Mouse (Mus musculus) granulocyte monocyte progenitor cell, adult 5-6 weeks (primary cell): ENCODE results near the gene Slco3a1. TPM values are rescaled to one million over a fixed set of nuclear protein-coding genes. Genes with fewer than 3 reads are reported as not detected.

Experiments used
- ATAC-seq: replicated peaks from 2 replicates; pipeline ENCODE4 v1.8.0; 2016; ENCODE audit warnings: mild to moderate bottlenecking, moderate TSS enrichment, inconsistent platforms; ENCODE audit not compliant: poor library complexity, severe bottlenecking
- total RNA-seq, 2 experiments: library from RNA; stranded (forward) in 1 of 2; stranded (reverse) in 1 of 2; fragments of 200-712, 200-1000 nt in 1 of 2; fragments of >200 nt in 1 of 2; fragmentation: Nextera tagmentation in 1 of 2; gene quantifications; 2 replicates each; pipeline ENCODE4 v1.2.3; 2014 to 2017

The Slco3a1 gene
- total RNA-seq, 2 experiments from 2014 or later: 27.1 to 34.9 TPM

DNA sequence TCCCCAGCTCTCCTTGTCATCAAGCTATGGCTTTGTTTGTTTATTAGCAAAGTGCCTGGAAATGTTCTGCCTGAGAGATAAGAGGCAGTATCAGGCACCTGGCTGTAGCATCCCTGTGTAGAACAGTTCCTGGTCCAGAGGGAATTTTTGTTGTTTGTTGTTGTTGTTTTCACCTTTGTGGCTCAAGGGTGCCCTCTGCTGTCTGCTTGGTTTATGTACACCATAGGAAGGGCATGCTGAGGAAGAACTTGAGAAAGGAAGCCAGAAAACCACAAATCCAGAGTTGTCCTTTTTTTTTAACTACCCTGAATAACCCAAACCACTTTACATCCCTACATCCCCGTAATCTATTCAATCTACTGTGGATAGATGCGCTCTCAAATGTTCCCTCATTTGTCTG, 191.1 kb downstream of the Slco3a1 start:
- peak; percentile 40 for ATAC-seq

DNA sequence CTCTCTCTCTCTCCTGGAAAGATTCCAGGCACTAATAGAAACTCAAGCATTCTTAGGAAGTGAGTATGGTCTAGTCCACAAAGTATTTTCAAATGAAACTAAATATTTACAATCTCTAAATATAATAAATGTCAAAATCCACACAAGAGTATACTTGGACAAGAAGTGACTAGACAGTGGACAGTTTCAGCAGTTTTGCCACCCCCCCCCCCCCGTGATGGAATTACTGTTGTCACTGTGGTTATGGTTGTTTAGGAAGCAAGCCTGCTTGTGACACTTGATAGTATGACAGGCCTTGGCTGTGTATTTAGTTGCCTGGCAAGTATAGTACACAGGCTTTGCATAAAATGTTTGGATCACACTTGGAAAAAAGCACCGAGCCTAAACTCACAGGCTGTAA, 192.9 kb downstream of the Slco3a1 start:
- ATAC-seq: no peak

DNA sequence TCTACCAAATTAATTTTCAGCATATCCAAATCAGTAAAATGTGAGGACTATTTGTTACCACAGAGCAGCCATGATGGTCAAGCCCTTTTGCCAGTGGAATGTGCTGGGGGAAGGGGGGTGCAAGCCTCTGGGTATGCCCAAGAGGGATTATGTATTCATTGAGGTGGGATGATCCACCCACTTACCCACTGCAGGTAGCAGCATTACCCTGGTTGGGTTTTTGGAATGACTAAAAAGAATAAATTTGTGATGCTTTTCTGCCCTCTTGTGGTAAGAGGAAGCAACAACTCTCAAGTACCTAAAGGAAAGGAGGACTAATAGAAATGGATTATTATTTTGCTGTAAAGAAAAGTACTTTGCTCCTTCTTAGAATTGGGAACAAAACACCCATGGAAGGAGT, 197.6 kb downstream of the Slco3a1 start:
- peak; percentile 42; the same call in 1 of the 2 replicates for ATAC-seq

- ATAC-seq: peak; percentile 76
These were observed 199.9 kb downstream of the Slco3a1 start for GRCm38 (mm10) chr7:74354527-74355256.

DNA sequence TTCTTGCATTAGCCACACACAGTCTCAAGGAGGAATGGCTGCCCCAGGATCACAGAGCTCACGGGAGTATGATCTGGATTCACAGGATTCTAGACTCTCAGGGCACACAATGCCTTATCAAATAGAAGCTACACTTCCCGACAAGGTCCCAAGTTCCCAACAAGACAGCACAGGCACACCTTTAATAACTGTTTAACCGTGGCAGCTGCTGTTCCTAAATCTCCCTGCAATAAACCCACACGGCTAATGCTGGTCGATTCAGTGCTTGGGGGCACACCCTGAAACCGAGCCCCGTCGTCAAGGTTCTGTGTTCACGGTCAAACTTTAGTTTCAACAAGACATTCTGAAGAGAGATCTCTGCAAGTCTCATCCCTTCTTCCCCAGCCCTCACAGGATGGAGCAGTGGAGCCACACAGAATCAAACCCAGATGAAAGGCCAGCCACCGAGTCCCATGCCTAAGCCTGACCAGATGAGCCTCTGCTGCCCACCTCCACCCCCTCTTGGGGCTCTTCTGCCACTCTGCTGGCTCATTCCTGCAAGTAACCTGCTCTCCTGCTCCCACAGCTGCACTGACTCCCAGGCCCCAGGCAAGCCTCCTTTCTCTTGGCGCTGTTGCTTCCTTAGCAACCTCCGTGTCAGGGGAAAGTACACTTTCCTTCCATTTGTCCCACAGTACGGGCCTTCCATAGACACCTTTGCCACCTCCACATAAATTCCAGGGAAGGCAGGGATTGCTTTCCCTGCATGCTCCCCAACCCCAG, 200.7 kb downstream of the Slco3a1 start:
- ATAC-seq: no peak

GRCm38 (mm10) chr7:74353240-74353639, 201.3 kb downstream of the Slco3a1 start:
- no peak for ATAC-seq

- no peak for ATAC-seq
These were observed 206.2 kb downstream of the Slco3a1 start for GRCm38 (mm10) chr7:74348318-74348890.

GRCm38 (mm10) chr7:74347026-74347425, 207.6 kb downstream of the Slco3a1 start:
- no peak for ATAC-seq

DNA sequence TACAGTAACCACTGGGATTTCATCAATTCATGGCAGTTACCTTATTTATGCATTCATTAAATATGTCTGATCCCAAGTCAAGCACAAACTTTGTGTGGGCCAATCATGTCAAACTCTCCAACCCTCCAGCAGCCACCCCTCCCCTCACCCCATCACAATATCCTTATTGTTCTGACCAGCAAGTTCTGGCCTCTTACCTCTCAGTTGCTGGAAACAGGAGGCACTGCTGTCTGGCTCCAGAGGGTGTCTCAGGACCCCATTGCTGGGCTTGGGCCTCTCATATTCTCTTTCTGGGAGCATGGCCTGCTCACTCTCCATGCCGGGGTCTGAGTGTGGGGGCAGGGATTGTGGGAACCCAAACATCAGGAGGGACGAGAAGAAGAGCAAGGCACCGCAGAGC, 208.1 kb downstream of the Slco3a1 start:
- ATAC-seq: no peak

DNA sequence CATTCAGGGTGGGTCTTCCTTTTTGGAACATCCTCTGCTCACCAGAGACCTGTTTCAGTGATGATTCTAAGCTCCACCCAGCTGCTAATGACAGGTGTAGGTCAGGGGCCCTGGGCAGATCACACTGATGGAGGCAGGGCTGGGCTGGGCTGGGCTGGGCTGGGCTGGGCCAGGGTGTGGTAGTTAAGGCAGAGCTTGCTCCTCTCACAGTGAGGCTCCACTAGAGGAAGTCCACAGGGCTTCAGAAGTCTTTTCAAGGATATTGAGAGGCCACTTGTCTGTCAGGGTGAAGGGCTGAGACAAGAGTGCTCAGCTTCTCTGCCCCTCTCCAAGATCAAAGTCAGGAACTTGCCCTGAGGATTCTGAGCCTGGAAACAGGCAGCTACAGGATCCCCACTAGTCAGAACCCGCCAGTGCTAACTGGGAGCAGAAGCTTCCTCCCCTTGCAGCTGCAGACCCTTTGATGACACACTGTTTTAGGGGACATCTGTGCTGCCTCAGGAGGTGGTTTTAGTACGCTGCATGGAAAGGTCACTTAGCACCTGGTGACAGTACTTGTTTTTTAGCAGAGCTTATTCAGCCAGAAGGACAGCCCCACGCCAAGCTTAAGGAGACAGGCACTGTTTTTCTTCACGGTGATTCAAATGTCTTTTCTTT, 213.3 kb downstream of the Slco3a1 start:
- ATAC-seq: no peak

DNA sequence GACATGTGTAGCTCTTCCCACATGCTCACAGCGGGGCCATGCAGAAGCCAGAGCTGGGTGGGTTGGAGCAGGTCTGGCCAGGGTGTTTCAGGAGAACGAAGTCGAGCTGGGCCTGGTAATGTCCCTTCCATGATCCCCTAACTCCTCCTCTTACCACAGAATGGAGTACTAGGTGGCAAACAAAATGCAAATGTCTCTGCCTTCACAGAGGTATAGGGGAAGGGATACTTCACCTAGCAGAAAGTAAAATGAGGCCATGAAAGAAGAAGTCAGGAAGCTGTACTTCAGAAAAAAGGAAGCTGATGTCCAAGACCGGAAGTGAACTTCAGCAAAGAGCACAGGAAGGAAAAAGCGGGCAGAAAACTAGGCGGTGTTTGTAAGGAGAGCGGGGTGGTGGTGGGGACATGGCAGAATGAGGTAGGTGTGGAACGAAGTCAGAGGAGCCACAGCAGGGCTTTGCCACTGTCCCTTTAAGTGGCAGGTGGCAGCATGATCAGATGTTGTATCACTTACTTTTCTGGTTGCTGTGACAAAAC, 214.1 kb downstream of the Slco3a1 start:
- ATAC-seq: peak; percentile 74

- no peak for ATAC-seq
These were observed 216.7 kb downstream of the Slco3a1 start for GRCm38 (mm10) chr7:74337677-74338420.

- ATAC-seq: no peak
These were observed 222.3 kb downstream of the Slco3a1 start for GRCm38 (mm10) chr7:74332323-74332722.

DNA sequence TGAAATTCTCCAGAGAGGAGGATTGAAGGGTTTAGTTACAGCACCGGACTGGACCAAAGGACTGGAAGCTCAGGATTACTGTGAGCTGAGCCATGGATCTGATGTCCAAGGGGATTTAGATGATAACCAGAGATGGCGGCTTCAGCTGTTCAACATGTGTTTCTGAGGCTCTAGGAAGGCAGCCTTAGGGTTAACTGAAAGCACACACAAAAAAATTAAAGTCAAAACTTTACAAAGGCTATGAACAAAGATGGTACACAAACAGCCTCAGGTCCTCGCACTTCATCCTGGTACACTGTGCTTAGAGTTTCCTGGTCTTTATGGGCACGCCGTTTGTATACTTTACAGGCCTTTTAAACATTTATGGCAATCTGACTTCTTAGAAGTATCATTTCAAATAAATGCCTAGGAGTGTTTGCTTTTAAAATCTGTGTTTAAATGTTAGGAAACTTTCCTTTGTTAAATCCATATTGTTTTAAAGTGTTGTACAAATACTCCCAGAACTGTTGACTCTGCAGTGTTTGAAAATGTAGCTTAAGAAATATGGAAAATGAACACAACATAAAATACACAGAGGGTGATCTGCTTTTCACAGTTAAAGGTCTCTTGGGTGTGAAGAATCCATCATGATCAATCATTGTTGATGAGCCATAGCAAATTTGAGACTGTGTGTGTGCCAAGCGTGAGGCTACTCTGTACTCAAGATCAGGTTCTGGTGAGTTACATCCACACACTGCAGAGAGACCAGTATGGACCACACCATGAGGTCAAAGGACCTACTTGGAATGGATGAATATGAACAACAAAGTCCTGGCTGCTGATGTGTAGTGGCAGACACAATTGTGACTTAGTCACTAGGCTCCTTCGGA, 223.5 kb downstream of the Slco3a1 start:
- ATAC-seq: no peak

DNA sequence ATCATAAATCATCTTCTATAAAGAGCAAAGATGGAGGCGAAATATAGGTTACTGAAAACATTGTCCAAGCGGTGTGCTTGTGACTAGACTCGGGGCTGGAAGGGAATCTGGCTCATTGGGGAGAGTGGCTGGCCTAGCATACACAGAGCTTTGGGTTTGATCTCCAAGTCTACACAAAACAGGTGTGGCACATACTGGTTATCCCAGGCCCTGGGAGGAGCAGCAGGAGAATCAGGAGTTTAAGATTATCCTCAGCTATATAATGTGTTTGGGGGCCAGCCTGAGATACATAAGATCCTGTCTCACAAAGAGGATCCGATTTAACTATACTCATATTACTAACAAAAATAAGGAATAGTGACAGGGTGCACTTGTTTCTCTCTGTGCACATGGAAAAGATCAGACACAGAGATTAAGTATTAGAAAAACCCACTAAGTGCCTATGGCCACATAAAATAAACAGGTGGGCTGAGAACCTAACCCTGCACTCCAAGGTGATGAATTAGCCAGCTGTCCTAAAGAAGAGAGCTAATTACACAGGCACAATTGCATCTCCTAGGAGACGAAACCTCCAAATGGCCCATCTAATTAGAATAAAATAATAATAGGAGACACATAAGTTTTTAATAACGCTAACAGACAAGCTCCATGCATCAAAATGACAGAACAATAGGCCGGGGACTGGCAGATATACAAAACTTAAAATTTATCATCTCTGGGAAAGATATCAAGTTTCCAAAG, 224.3 kb downstream of the Slco3a1 start:
- no peak for ATAC-seq

DNA sequence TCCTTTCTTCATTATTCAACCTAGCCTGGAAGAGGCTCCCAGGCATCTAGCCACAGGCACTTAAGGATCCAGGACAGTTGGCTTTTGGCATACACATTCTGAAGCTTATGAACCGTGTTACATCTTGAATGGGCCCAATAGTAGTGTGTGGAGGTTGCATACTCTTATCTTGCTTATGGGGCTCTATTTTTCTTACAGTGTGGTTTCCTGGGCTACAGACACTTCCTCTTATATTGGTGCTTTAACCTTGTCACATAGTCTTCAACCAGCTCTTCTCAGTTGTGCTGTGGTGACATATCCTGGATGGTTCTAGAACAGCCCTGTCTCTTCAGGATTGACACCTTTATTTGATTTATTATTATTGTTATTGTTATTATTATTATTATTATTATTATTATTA, 225.6 kb downstream of the Slco3a1 start:
- ATAC-seq: peak; percentile 68

DNA sequence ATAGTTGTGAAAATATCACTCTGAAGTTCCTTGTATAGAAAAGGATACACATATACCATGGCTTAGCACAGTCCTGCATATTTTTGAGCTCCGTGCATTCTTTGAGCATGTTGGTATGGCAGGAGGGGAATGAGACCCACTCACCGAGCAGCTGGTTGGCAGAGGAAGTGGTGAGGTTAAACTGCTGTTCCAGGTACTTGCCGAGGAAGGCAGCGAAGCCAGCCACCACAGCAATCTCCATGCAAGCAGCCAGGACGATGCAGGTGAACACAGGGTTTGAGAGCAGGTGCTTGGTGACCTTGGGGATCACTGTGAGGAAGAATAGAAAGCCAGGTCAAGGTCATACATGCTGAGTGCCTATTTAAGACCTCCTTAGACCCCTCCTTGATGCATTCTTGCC, 226.9 kb downstream of the Slco3a1 start:
- no peak for ATAC-seq

DNA sequence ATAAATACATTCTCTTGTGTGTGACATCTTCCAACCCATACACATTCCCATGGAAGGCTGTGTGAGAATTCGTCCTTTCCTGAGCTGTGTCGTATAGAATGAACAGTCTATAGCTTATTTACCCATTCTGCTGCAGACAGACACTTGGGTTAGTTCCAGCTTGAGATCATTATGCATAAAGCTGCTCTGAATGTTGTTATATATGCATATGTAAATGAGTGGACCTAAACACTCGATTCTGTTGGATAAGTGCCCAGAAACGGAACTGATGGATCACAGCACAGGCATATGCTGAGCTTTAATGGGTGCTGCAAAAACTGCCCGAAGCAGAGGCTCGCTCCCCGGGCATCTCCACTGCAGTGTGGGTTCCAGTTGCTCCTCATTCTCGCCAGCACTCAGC, 229.5 kb downstream of the Slco3a1 start:
- ATAC-seq: no peak
